Mouse (Mus musculus) midbrain, postnatal 0 days (tissue): ENCODE measurements around the gene Mlh3. TPM values are rescaled to one million over a fixed set of nuclear protein-coding genes. Genes with fewer than 3 reads are reported as not detected.

Source experiments
- ATAC-seq: fragments of 200-750 bp; cut with Nextera tagmentation; 2 replicates; pipeline ENCODE4 v1.8.0; 2017; ENCODE audit warnings: moderate number of reproducible peaks, mild to moderate bottlenecking, moderate TSS enrichment, moderate library complexity; ENCODE audit not compliant: low FRiP score
- DNase-seq: peaks from one replicate; pipeline ENCODE4 v3.0.0-alpha.2; 2015; ENCODE audit warnings: low spot score
- H3K27ac ChIP-seq: fragments of 300-500 bp; sonication (generic); 2 replicates; pipeline ENCODE4 v1.5.1; 2014; ENCODE audit warnings: low read depth, mild to moderate bottlenecking, low read length, mixed read lengths
- H3K27me3 ChIP-seq: fragments of 300-500 bp; sonication (generic); 2 replicates; pipeline ENCODE4 v1.6.1; 2014; ENCODE audit warnings: low read length, control low read depth, mixed read lengths; ENCODE audit not compliant: insufficient read depth
- H3K36me3 ChIP-seq: fragments of 300-500 bp; sonication (generic); 2 replicates; pipeline ENCODE4 v1.6.1; 2014; ENCODE audit warnings: low read length, control low read depth, mixed read lengths; ENCODE audit not compliant: insufficient read depth
- H3K4me1 ChIP-seq: fragments of 300-500 bp; sonication (generic); 2 replicates; pipeline ENCODE4 v1.6.1; 2014; ENCODE audit warnings: mild to moderate bottlenecking, control low read depth, antibody characterized with exemption, low read length, mixed read lengths; ENCODE audit not compliant: insufficient read depth
- H3K4me2 ChIP-seq: fragments of 300-500 bp; sonication (generic); 2 replicates; pipeline ENCODE4 v1.6.1; 2014; ENCODE audit warnings: low read depth, mild to moderate bottlenecking, low read length, mixed read lengths; ENCODE audit not compliant: poor library complexity, severe bottlenecking
- H3K4me3 ChIP-seq: fragments of 300-500 bp; sonication (generic); 2 replicates; pipeline ENCODE4 v1.5.1; 2014; ENCODE audit warnings: low read depth, mild to moderate bottlenecking, low read length, moderate library complexity
- H3K9ac ChIP-seq: fragments of 300-500 bp; sonication (generic); replicated peaks from 2 replicates; pipeline ENCODE4 v1.6.1; 2014; ENCODE audit warnings: mild to moderate bottlenecking, low read length, moderate library complexity, mixed read lengths; ENCODE audit not compliant: poor library complexity, severe bottlenecking
- H3K9me3 ChIP-seq: fragments of 300-500 bp; sonication (generic); 2 replicates; pipeline ENCODE4 v1.6.1; 2016; ENCODE audit warnings: low read length, control low read depth
- CTCF ChIP-seq: IDR thresholded peaks from 2 replicates; pipeline ENCODE4 v1.5.1; 2016; ENCODE audit warnings: antibody characterized with exemption, mild to moderate bottlenecking
- WGBS: fragments of 180-500 bp; shearing (Covaris S2); extraction: QIAGEN DNeasy Blood & Tissue Kit; methylation state at CpG from one replicate; pipeline ENCODE4 v1.1.7; 2014; 5-methylcytosine and 5-hydroxymethylcytosine counted together
- microRNA-seq: library from miRNA; unstranded; fragments of <30 nt; microRNA quantifications from one replicate; pipeline ENCODE4, GENCODE M21; 2016; ENCODE audit warnings: borderline number of aligned reads
- polyA plus RNA-seq: library from polyadenylated mRNA; unstranded; fragments of >200 nt; fragmentation: Nextera tagmentation; extraction: Ambion mirVana; gene quantifications from 2 replicates; pipeline ENCODE4 v1.2.1, GENCODE M21; 2015
- total RNA-seq: library from RNA; depleted of rRNA; stranded (reverse); fragments of >200 nt; gene quantifications from 2 replicates; pipeline ENCODE4 v1.2.3, GENCODE M21; 2014; rRNA removed

The Mlh3 gene
- total and polyA plus RNA-seq, 2 experiments from 2014 or later, result 5.0 to 7.2 TPM

DNA sequence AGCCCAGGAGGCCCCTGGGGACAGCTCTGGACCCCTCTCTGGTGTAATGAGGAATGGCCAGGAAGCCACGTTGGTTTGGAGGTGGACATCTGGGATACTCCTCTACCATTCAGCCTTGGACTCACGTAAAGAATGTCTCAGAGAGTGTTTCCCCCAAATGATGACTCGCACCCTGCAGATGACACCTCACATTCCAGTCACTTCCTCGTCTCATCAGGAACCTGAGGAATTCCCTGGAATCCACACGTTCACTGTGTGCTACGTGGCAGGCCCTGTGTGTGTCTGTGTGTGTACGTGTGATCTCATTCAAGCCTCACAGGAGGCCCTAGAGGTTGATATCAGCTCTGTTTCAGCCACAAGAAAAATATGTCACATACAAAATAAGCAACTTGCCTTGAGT lies 84.0 kb downstream of the Mlh3 start:
- no peaks in the 10 kb centered on the region for H3K4me1 ChIP-seq
- no peaks in the 10 kb centered on the region for H3K9me3 ChIP-seq
- WGBS, result 82% methylated on average over 7 of the region's 7 CpGs
- TF ChIP-seq CTCF, result no peak
- H3K36me3 ChIP-seq, result no peaks in the 10 kb centered on the region
- no peak overlapping the region for H3K27ac ChIP-seq
- no peak overlapping the region for H3K9ac ChIP-seq
- DNase-seq (no peak), ATAC-seq (no peak)
- H3K4me2 ChIP-seq, result no peak overlapping the region
- no peak overlapping the region for H3K4me3 ChIP-seq
- H3K27me3 ChIP-seq, result no peaks in the 10 kb centered on the region

DNA sequence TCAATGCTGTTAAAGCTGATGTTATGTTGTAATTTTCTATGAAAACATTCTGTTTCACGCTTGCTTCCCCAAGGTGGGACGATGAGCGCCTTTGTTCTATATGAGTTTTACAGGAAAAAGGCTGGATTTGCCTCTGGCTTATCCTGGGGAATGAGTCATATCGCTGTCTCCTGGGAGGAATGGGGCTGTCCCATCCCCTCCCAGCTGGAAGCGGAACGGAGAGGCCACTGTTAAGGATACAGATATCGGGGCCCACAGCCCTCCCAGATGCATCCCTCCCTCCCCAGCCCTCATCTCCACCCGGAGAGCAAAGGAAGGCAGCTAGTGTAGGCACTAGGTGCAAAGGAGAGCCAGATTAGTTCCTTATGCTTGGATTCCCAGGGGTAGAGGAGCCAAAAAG lies 84.6 kb downstream of the Mlh3 start:
- Histone ChIP-seq H3K4me2 (no peak overlapping the region), H3K9ac (no peak overlapping the region), H3K36me3 (no peaks in the 10 kb centered on the region), H3K4me1 (no peaks in the 10 kb centered on the region), H3K4me3 (no peak overlapping the region), H3K27ac (no peak overlapping the region), H3K27me3 (no peaks in the 10 kb centered on the region), H3K9me3 (no peaks in the 10 kb centered on the region)
- DNase-seq, result no peak
- no peak for ATAC-seq
- WGBS, result 71% methylated on average over 8 of the region's 8 CpGs
- no peak for TF ChIP-seq CTCF

Small RNA genes within 50 kb of the gene (microRNA-seq; reads per million reads assigned to microRNA genes)
- gene Mir6938, result not detected

Other genes with a start within 250 kb of the Mlh3 start
- 1.2 and 1.4 TPM in 2 replicates for gene Prox2, start 159.8 kb downstream of the Mlh3 start, total RNA-seq
- 0.86 and 1.4 TPM in 2 replicates for gene Prox2, start 159.8 kb downstream of the Mlh3 start, polyA plus RNA-seq
- gene Dlst, start 159.8 kb downstream of the Mlh3 start, total RNA-seq, result 115 and 118 TPM in 2 replicates
- 92.5 and 99.6 TPM in 2 replicates for gene Dlst, start 159.8 kb downstream of the Mlh3 start, polyA plus RNA-seq
- 47.2 and 48.6 TPM in 2 replicates for gene Rps6kl1, start 119.3 kb downstream of the Mlh3 start, total RNA-seq
- gene Rps6kl1, start 119.3 kb downstream of the Mlh3 start, polyA plus RNA-seq, result 35.0 and 37.1 TPM in 2 replicates
- 3.4 and 6.0 TPM in 2 replicates for gene Pgf, start 92.8 kb downstream of the Mlh3 start, total RNA-seq
- 9.1 and 9.4 TPM in 2 replicates for gene Pgf, start 92.8 kb downstream of the Mlh3 start, polyA plus RNA-seq
- gene Eif2b2, start 51.1 kb downstream of the Mlh3 start, total RNA-seq, result 43.1 and 65.3 TPM in 2 replicates
- gene Eif2b2, start 51.1 kb downstream of the Mlh3 start, polyA plus RNA-seq, result 79.5 and 82.5 TPM in 2 replicates
- 23.2 and 25.4 TPM in 2 replicates for gene Acyp1, start 17.8 kb upstream of the Mlh3 start, total RNA-seq
- gene Acyp1, start 17.8 kb upstream of the Mlh3 start, polyA plus RNA-seq, result 40.3 and 41.8 TPM in 2 replicates
- gene Zc2hc1c, start 18.0 kb upstream of the Mlh3 start, total RNA-seq, result 1.5 and 1.7 TPM in 2 replicates
- 1.7 and 1.8 TPM in 2 replicates for gene Zc2hc1c, start 18.0 kb upstream of the Mlh3 start, polyA plus RNA-seq
- gene Nek9, start 68.8 kb upstream of the Mlh3 start, total RNA-seq, result 16.5 and 22.8 TPM in 2 replicates
- gene Nek9, start 68.8 kb upstream of the Mlh3 start, polyA plus RNA-seq, result 7.1 and 7.5 TPM in 2 replicates
- 68.2 and 68.6 TPM in 2 replicates for gene Tmed10, start 104.2 kb upstream of the Mlh3 start, total RNA-seq
- gene Tmed10, start 104.2 kb upstream of the Mlh3 start, polyA plus RNA-seq, result 175 and 186 TPM in 2 replicates
- 9.7 and 14.6 TPM in 2 replicates for gene Fos, start 203.3 kb upstream of the Mlh3 start, total RNA-seq
- 7.3 and 10.0 TPM in 2 replicates for gene Fos, start 203.3 kb upstream of the Mlh3 start, polyA plus RNA-seq